Mouse (Mus musculus) C2C12 (cell line): ENCODE measurements around the gene Psma1. TPM values are rescaled to one million over a fixed set of nuclear protein-coding genes. Genes with fewer than 3 reads are reported as not detected.

Source experiments
- H3K27me3 ChIP-seq: one replicate; pipeline ENCODE4 v1.6.1; 2011; ENCODE audit not compliant: control insufficient read depth, insufficient read depth, insufficient read length
- H3K36me3 ChIP-seq: one replicate; pipeline ENCODE4 v1.6.1; 2011; ENCODE audit not compliant: control insufficient read depth, insufficient read depth
- H3K4me3 ChIP-seq: one replicate; pipeline ENCODE4 v1.5.1; 2011; ENCODE audit warnings: mild to moderate bottlenecking, control low read depth; ENCODE audit not compliant: poor library complexity, insufficient read depth, severe bottlenecking
- H3K79me2 ChIP-seq: one replicate; pipeline ENCODE4 v1.6.1; 2011; ENCODE audit not compliant: control insufficient read depth, insufficient read depth
- H3K79me3 ChIP-seq: one replicate; pipeline ENCODE4 v1.6.1; 2011; ENCODE audit warnings: low read depth, control low read depth
- H3ac ChIP-seq: one replicate; pipeline ENCODE3; 2011; ENCODE audit warnings: low read depth; ENCODE audit not compliant: control insufficient read depth, insufficient read length
- CEBPB ChIP-seq: IDR thresholded peaks from one replicate; pipeline ENCODE4 v1.6.1; 2011; ENCODE audit warnings: low read depth, mild to moderate bottlenecking, control low read depth, moderate library complexity
- CTCF ChIP-seq: IDR thresholded peaks from one replicate; pipeline ENCODE4 v1.5.1; 2011; ENCODE audit not compliant: control insufficient read depth, insufficient read depth, insufficient read length
- FOSL1 ChIP-seq: IDR thresholded peaks from one replicate; pipeline ENCODE4 v1.8.0; 2011; ENCODE audit warnings: mild to moderate bottlenecking, low read length; ENCODE audit not compliant: poor library complexity, insufficient read depth, severe bottlenecking
- MAX ChIP-seq: IDR thresholded peaks from one replicate; pipeline ENCODE4 v1.6.1; 2011; ENCODE audit warnings: mild to moderate bottlenecking, control low read depth
- MYOD1 ChIP-seq: IDR thresholded peaks from one replicate; pipeline ENCODE4 v1.6.1; 2011; ENCODE audit warnings: low read depth; ENCODE audit not compliant: control insufficient read depth, insufficient read length
- MYOG ChIP-seq: IDR thresholded peaks from one replicate; pipeline ENCODE4 v1.6.1; 2011; ENCODE audit not compliant: control insufficient read depth, insufficient read length; ENCODE audit errors: extremely low read depth
- USF1 ChIP-seq: IDR thresholded peaks from one replicate; pipeline ENCODE4 v1.6.1; 2011; ENCODE audit warnings: low read depth, mild to moderate bottlenecking, control low read depth, moderate library complexity
- polyA plus RNA-seq: library from polyadenylated mRNA; unstranded; fragments of >200 nt; fragmentation: generic; extraction: Trizol; gene quantifications from one replicate; pipeline ENCODE4 v1.2.1, GENCODE M21; 2012; ENCODE audit warnings: missing spikeins

Gene Psma1
- polyA plus RNA-seq, 1 experiment: 163 TPM

DNA sequence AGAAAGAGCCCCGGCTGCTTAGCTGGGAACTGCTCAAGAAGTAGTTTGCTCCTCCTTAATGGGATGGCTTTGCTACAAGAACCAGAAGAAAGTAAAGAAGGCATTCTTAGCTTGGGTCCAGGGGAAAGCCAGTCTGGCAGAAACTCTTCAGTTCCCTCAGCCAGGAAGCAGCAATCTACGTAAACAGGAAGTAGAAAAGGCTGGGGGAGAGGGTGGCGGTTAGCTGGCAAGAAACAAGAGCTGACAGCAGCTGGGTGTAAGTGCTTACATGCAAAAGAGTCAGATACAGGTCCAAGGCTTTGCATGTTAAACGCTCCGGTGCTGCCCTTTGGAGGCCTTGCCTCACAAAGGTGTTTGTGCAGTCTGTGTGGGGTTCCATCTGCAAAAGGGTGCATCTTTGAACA, 41.5 kb upstream of the Psma1 start:
- Histone ChIP-seq H3K27me3 (no peaks in the 10 kb centered on the region), H3K4me3 (no peak overlapping the region)
- TF ChIP-seq CTCF (no peak), CEBPB (no peak), MYOG (no peak), MAX (no peak), FOSL1 (no peak), USF1 (no peak), MYOD1 (no peak)

DNA sequence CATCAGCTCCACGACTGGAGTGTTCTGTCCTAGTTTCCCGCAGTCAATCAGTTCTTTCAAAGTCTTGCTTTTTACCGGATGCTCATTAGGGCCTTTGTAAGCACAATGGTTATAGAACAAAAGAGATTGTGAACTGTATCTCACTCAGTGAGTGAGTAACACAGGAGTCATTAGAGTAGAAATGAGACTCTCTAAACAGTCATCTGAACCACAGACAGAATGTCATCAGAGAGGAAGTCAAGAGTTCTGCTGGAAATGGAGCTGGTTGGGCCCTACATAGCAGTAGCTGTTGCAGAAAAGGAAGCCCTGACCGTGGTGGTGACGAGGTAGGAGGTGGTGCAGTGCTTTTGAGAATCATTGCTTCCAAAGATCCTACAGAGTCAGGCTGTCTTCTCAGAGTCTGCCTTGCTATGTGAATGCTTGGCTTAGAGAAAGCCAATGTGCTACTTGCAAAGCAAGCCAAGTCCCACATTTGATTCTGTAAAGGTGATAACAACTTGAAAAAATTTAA, 40.5 kb upstream of the Psma1 start:
- Histone ChIP-seq H3K79me3 (no peaks in the 10 kb centered on the region), H3K79me2 (no peaks in the 10 kb centered on the region), H3ac (no peak overlapping the region), H3K36me3 (no peaks in the 10 kb centered on the region), H3K4me3 (no peak overlapping the region), H3K27me3 (no peaks in the 10 kb centered on the region)
- TF ChIP-seq FOSL1: peak; percentile 55
- no peak for TF ChIP-seq USF1

More for the DNA sequence above, 41.5 kb upstream of the Psma1 start:
- H3K79me2 ChIP-seq: no peaks in the 10 kb centered on the region
- no peak overlapping the region for H3ac ChIP-seq
- no peaks in the 10 kb centered on the region for H3K79me3 ChIP-seq
- no peaks in the 10 kb centered on the region for H3K36me3 ChIP-seq

DNA sequence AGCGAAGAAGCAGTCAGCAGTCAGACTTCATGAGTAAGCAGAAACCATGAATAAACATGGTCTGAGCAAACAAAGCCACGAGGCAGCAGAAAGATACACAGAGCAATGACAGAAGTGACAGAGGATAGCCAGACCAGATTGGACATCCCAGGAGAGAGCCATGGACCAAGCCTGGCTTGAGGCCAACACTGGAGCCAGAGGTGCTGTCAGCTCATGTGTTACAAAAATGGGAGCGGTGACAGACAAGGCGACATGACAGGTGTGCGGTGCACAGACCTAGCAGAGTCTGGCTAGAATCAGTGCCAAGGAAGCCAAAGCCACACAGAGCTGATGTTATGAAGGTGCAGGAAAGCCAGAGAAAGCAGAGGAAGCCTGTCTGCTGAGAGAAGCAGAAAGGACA, 35.3 kb upstream of the Psma1 start:
- Histone ChIP-seq H3ac (no peak overlapping the region), H3K79me3 (no peaks in the 10 kb centered on the region), H3K79me2 (no peaks in the 10 kb centered on the region), H3K36me3 (no peaks in the 10 kb centered on the region), H3K4me3 (no peak overlapping the region), H3K27me3 (no peaks in the 10 kb centered on the region)
- no peak for TF ChIP-seq MYOG
- peak; percentile 73 for TF ChIP-seq MYOD1

DNA sequence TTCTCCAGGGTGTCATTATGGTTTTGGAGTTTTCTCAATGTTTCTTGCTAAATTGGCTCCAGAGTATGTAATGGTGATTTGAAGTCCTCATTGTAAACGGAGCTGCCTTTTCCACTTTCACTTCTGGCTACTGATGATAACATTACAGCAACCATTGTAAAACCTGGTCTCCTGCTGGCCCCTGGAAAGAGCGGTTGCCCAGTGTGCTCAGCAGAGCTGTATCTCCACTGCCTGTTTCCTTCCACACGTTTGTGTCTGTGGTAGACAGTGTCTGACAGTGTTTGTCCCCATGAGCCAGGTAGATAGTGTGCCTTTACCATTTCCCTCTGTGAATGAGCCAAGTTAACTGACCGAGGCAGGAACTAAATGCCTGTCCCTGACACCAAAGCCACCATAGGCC, 33.1 kb upstream of the Psma1 start:
- Histone ChIP-seq H3K79me2 (no peaks in the 10 kb centered on the region), H3ac (no peak overlapping the region), H3K79me3 (no peaks in the 10 kb centered on the region), H3K36me3 (no peaks in the 10 kb centered on the region), H3K4me3 (no peak overlapping the region), H3K27me3 (no peaks in the 10 kb centered on the region)
- TF ChIP-seq MAX (no peak), USF1 (no peak), CTCF (no peak)

DNA sequence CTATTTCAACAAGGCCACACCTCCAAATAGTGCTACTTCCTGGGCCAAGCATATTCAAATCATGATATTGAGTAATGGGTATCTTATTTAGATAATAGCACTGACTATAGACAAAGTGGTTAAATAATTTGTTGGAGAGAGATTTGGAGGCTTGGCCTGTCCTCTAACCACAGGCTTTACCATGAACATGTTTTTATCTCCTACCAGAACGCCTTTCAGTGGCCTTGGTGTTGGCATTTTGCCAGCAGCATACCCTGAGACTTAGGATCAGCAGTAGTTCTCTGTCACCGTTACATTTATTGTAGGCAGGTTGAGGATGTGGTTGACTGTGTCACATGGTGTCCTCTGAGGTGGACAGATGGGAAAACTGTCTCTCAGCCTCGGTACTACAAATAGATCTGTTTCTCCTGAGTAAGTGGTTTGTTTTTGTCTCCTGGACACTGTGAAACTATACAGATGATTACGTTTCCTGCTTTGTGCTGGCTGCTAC, 25.4 kb upstream of the Psma1 start:
- no peak overlapping the region for H3K4me3 ChIP-seq
- H3K27me3 ChIP-seq: no peaks in the 10 kb centered on the region
- H3K79me3 ChIP-seq: no peaks in the 10 kb centered on the region
- no peaks in the 10 kb centered on the region for H3K36me3 ChIP-seq
- H3ac ChIP-seq: no peak overlapping the region
- TF ChIP-seq FOSL1 (no peak), MAX (no peak), CEBPB (no peak), MYOD1 (no peak)
- H3K79me2 ChIP-seq: no peaks in the 10 kb centered on the region

DNA sequence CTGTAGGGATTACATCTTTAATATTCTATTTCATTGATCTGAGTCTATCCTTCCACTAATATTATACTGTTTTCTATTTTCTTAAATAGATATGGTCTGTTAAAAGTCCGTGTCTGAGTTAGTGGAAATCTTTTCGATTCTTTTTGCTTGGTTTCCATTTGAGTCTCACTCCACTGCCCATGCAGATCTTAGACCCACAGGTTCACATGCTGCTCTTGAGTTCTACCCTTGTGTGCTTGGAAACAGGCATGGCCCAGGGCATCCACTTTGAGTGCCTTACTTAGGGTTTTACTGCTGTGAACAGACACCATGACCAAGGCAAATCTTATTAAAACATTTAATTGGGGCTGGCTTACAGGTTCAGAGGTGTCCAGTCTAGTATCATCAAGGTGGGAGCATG, 24.9 kb upstream of the Psma1 start:
- Histone ChIP-seq H3ac (no peak overlapping the region), H3K36me3 (no peaks in the 10 kb centered on the region), H3K27me3 (no peaks in the 10 kb centered on the region), H3K79me3 (no peaks in the 10 kb centered on the region), H3K79me2 (no peaks in the 10 kb centered on the region), H3K4me3 (no peak overlapping the region)
- no peak for TF ChIP-seq MYOD1
- no peak for TF ChIP-seq CEBPB
- no peak for TF ChIP-seq CTCF
- TF ChIP-seq FOSL1: no peak
- no peak for TF ChIP-seq USF1
- no peak for TF ChIP-seq MAX
- no peak for TF ChIP-seq MYOG
